Mouse (Mus musculus): ENCODE data around the gene Slc22a3.

Gene Slc22a3

GRCm38 (mm10) chr17:12409346-12409944, 98.1 kb downstream of the Slc22a3 start:
- no peak for DNase-seq (ENCODE audit: low read depth)

- no peak for DNase-seq (ENCODE audit: low read depth)
These were observed 104.1 kb downstream of the Slc22a3 start for GRCm38 (mm10) chr17:12403420-12403819.

DNA sequence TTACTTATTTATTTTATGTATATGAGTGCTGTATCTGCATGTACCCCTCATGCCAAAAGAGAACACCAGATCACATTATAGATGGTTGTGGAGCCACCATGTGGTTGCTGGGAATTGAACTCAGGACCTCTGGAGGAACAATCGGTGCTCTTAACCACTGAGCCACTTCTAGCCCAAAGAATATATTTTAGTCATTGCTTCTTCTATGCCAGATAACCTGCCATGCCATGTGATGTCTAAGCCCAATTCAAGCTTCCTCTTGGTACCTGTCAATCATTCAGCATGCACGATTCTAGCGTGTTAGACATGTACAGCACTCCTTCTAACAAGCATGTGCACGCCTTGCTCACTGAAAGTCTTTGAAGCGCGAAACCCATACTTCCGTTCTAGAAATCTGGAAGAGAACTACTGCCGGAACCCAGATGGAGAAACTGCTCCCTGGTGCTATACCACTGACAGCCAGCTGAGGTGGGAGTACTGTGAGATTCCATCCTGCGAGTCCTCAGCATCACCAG, 111.3 kb downstream of the Slc22a3 start:
- DNase-seq (ENCODE audit: low read depth) = no peak

- no peak for DNase-seq (ENCODE audit: low read depth)
These were observed 119.3 kb downstream of the Slc22a3 start for GRCm38 (mm10) chr17:12388239-12388638.

GRCm38 (mm10) chr17:12387781-12388180, 119.7 kb downstream of the Slc22a3 start:
- no peak for DNase-seq (ENCODE audit: low read depth)

- no peak for DNase-seq (ENCODE audit: low read depth)
These were observed 122.3 kb downstream of the Slc22a3 start for GRCm38 (mm10) chr17:12385049-12385794.

DNA sequence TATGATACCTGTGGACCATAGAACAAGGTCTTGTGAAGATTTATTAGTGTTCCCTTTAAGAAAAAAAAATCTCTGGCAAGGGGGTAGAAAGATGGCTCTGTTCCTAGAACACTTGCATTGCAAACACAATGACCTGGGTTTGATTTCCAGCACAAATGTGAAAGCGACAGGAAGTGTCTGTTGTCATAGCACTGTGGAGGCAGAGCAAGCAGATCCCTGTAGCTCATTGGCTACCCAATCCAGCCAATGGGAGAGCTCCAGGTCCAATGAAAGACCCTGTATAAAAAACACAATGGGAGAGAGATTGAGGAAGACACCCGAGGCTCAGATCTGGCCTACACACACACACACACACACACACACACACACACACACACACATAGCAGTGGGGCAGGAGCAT, 125.0 kb downstream of the Slc22a3 start:
- no peak for DNase-seq (ENCODE audit: low read depth)

DNA sequence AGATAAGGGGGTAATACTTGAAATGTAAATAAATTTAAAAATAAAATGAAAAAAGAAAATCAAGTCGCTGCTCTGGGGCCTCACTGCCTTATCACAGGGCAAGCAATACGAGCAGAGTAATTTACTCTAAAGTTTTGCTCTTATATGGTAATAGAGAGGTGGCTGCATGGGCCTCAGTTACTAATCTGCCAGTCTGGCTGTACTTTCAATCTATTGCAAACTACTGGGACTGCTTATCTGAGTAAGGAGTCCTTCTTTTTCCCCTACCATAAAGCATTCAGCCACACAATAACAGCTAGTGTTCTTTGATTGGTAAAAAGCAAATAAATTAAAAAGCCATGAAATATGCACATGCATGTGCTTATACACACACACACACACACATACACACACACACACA, 125.9 kb downstream of the Slc22a3 start:
- DNase-seq (ENCODE audit: low read depth) = no peak

- DNase-seq (ENCODE audit: low read depth) = no peak
These were observed 127.2 kb downstream of the Slc22a3 start for GRCm38 (mm10) chr17:12380287-12380686.

- no peak for DNase-seq (ENCODE audit: low read depth)
These were observed 129.4 kb downstream of the Slc22a3 start, which contains the start of gene Plg for GRCm38 (mm10) chr17:12377981-12378705. Gene Plg (plus strand): TSS chr17:12378608.

GRCm38 (mm10) chr17:12373601-12374144, 133.8 kb downstream of the Slc22a3 start:
- DNase-seq (ENCODE audit: low read depth) = no peak

DNA sequence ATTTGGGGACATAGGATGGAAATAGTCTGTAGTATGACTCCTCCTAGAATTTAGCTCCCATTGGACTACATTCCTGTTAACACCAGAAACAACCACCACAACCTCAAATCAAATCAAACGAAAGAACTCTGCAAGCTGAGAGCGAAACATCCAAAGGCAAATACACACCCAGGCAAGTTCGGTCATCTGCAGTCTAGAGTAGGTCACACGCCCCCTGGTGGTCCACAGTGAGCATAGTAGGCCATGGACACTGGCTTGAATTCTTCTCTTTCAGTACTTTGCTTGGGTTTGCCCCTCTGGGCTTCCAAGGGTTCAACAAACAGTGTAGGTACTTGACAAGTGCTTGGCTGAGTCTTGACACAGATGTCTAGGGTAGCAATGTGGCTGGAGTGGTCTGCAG, 135.5 kb downstream of the Slc22a3 start:
- DNase-seq (ENCODE audit: low read depth) = peak; percentile 86

DNA sequence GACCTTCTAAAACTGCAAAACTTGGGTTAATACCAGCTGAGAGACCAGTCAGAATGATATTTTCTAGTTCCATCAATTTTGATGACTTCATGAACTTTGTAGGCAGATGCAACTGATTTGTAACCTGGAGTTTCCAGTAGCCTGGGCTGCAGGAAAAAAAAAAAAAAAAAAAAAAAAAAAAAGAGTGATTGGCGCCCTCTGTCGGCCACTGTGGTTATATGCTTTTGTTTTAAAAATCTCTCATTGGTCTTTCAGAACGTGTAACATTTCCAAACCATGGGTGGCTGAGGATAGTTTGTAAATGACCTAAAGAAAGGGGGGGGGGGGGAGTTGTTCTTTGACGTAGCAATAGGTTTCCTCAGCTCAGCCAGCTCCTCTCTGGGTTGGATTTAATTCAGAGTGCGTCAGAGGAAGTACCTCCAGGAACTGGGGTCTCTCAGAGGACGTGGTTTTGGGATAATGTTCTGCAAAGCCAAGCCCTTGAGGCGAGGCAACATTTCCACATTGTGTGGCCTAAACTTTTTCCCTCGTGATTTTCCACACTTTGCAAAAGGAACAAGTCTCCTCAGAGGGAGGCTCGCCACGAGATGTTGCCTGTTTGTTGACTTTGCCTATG, 136.1 kb downstream of the Slc22a3 start:
- DNase-seq (ENCODE audit: low read depth) = peak; percentile 75

GRCm38 (mm10) chr17:12370289-12370688, 137.2 kb downstream of the Slc22a3 start:
- DNase-seq (ENCODE audit: low read depth) = no peak

DNA sequence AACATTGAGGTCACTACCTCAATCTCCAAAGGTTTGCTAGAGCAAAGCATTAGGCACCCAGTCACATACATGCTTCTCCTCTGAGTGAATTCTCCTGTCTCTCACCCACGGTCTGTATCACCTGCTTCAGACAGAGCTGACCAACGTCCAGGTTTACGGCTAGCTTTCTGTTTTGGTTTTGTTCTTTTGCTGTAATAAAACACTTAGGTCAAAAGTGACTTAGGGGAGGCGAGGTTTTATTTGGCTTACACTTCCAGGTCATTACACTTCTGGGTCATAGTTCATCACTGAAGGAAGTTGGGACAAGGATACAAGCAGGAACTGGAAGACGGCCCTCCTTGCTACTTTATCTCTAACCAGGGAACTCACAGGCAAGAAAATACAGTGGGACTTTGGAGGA, 138.1 kb downstream of the Slc22a3 start:
- no peak for DNase-seq (ENCODE audit: low read depth)

All from NIH3T3 (cell line).